Mouse (Mus musculus): ENCODE data around the gene Crlf1. TPM values are rescaled to one million over a fixed set of nuclear protein-coding genes. Genes with fewer than 3 reads are reported as not detected.
"Not testable (repeated sequence)": the region's sequence is repeated elsewhere in the genome, so short reads cannot be mapped to it uniquely, and the experiment has no call there.

Crlf1 gene
- polyA plus RNA-seq, 1 experiment from 2014 or later: 3.6 TPM

- Histone ChIP-seq H3K4me1 (replicated peaks) (peaks cover 60% of the 10 kb centered on the region), H3K4me2 (peak overlapping the region; percentile 93), H3K4me3 (replicated peaks) (peak overlapping the region; percentile 89), H3K9ac (peak overlapping the region; percentile 99), H3K36me3 (peaks cover 60% of the 10 kb centered on the region), H3K27ac (peak overlapping the region; percentile 99)
- H3K27me3 ChIP-seq; DNase-seq; H3K9me3 ChIP-seq (replicated peaks); ATAC-seq (ENCODE audit: low read depth): not testable (repeated sequence)
- 29% methylated on average over 6 of the region's 6 CpGs for WGBS (ENCODE audit: insufficient replicate concordance)
Observed at GRCm38 (mm10) chr8:70511174-70511573, 18.2 kb downstream of the Crlf1 start.

- peak overlapping the region; percentile 89 for H3K4me3 ChIP-seq (replicated peaks)
- peaks cover 66% of the 10 kb centered on the region for H3K36me3 ChIP-seq
- 75% methylated on average over 2 of the region's 2 CpGs for WGBS (ENCODE audit: insufficient replicate concordance)
Observed at GRCm38 (mm10) chr8:70511770-70512169, 18.8 kb downstream of the Crlf1 start.

GRCm38 (mm10) chr8:70512253-70512903, 19.4 kb downstream of the Crlf1 start:
- Histone ChIP-seq H3K4me2 (peak overlapping the region; percentile 93), H3K27me3 (no peaks in the 10 kb centered on the region), H3K27ac (peak overlapping the region; percentile 99), H3K4me3 (replicated peaks) (peak overlapping the region; percentile 89; the same call in 1 of the 2 replicates), H3K9me3 (replicated peaks) (no peaks in the 10 kb centered on the region), H3K9ac (peak overlapping the region; percentile 99), H3K4me1 (replicated peaks) (peaks cover 52% of the 10 kb centered on the region), H3K36me3 (peaks cover 62% of the 10 kb centered on the region)
- ATAC-seq (ENCODE audit: low read depth) (no peak), DNase-seq (no peak)
- WGBS (ENCODE audit: insufficient replicate concordance): 58% methylated on average over 11 of the region's 11 CpGs

More at GRCm38 (mm10) chr8:70511770-70512169, 18.8 kb downstream of the Crlf1 start:
- no peak for ATAC-seq (ENCODE audit: low read depth)
- Histone ChIP-seq H3K4me2 (peak overlapping the region; percentile 93), H3K27ac (peak overlapping the region; percentile 99), H3K9ac (peak overlapping the region; percentile 99), H3K9me3 (replicated peaks) (no peaks in the 10 kb centered on the region), H3K4me1 (replicated peaks) (peaks cover 57% of the 10 kb centered on the region), H3K27me3 (no peaks in the 10 kb centered on the region)
- DNase-seq: no peak

GRCm38 (mm10) chr8:70513441-70513840, 20.5 kb downstream of the Crlf1 start:
- WGBS (ENCODE audit: insufficient replicate concordance): 66% methylated on average over 2 of the region's 2 CpGs
- no peak overlapping the region for H3K4me2 ChIP-seq
- H3K4me3 ChIP-seq (replicated peaks): no peak overlapping the region
- peak overlapping the region; percentile 99; the same call in 1 of the 2 replicates for H3K27ac ChIP-seq
- H3K36me3 ChIP-seq: peaks cover 58% of the 10 kb centered on the region
- peaks cover 54% of the 10 kb centered on the region for H3K4me1 ChIP-seq (replicated peaks)
- DNase-seq: no peak
- no peaks in the 10 kb centered on the region for H3K9me3 ChIP-seq (replicated peaks)
- no peak overlapping the region for H3K9ac ChIP-seq
- ATAC-seq (ENCODE audit: low read depth): no peak
- no peaks in the 10 kb centered on the region for H3K27me3 ChIP-seq

DNA sequence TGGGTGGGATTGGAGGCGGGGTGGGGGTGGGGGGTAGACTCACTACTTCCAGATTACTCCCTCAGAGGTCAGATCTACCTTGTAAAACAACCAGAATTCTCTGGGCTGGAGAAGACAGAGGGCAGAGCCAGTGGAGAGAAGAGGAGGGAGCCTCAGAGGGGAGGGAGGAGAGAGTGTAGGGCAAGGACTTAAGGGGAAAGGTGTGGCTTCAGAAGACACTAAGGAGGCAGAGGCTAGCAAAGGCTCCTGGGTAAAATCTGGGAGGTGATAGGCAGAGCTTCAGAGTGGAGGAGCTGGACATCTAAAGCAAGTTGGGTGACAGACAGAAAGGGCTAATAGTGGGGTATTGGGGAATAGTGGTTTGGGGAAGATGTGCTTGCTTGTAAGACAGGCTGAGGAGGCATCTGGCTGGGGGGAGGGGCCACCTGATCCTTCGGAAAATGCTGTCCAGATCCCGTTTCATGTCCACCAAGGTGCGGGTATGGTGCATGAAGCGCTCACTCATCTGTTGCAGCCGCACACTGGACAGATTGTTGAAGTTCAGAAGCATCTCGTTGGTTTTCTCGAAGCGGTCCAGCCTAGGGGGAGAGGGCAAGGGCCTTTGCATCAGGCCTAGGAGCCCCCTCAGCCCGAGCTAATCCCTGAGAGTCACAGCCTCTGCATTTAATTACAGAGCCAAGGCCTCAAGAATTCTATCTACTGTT, 25.1 kb downstream of the Crlf1 start:
- H3K27me3 ChIP-seq: no peaks in the 10 kb centered on the region
- ATAC-seq (ENCODE audit: low read depth) (no peak), DNase-seq (no peak)
- H3K4me3 ChIP-seq (replicated peaks): no peak overlapping the region
- no peak overlapping the region for H3K4me2 ChIP-seq
- WGBS (ENCODE audit: insufficient replicate concordance): 79% methylated on average over 10 of the region's 10 CpGs
- peak overlapping the region; percentile 11 for H3K27ac ChIP-seq
- no peaks in the 10 kb centered on the region for H3K9me3 ChIP-seq (replicated peaks)
- 0 out of 2 replicates have a peak overlapping the region, but pooled peaks have one; percentile 16 for H3K9ac ChIP-seq
- peaks cover 36% of the 10 kb centered on the region for H3K4me1 ChIP-seq (replicated peaks)
- H3K36me3 ChIP-seq: peaks cover 54% of the 10 kb centered on the region

DNA sequence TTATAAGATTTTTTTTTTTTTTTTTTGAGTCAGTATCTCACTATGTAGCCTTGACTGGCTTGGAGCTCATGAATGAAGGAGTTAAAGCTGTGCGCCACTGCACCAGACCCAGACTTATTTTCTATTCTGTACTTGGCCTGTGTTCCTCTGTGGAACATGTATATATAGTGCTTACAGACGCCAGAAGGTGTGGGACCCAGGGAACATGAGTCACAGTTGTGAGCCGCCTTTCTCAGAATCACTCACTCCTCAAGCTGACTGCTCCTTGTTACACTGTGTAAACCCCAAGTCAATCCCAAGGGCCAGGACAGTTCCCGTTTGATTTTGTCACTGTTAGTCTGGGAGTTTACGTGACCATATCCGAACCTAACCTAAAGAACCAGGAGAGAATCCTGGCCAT, 26.1 kb downstream of the Crlf1 start:
- 83% methylated on average over 6 of the region's 6 CpGs for WGBS (ENCODE audit: insufficient replicate concordance)
- H3K4me1 ChIP-seq (replicated peaks): peaks cover 34% of the 10 kb centered on the region
- H3K27me3 ChIP-seq: no peaks in the 10 kb centered on the region
- ATAC-seq (ENCODE audit: low read depth) (no peak), DNase-seq (no peak)
- H3K36me3 ChIP-seq: peaks cover 44% of the 10 kb centered on the region
- H3K4me2 ChIP-seq: no peak overlapping the region
- H3K4me3 ChIP-seq (replicated peaks): no peak overlapping the region
- H3K9ac ChIP-seq: no peak overlapping the region
- no peak overlapping the region for H3K27ac ChIP-seq
- H3K9me3 ChIP-seq (replicated peaks): no peaks in the 10 kb centered on the region

DNA sequence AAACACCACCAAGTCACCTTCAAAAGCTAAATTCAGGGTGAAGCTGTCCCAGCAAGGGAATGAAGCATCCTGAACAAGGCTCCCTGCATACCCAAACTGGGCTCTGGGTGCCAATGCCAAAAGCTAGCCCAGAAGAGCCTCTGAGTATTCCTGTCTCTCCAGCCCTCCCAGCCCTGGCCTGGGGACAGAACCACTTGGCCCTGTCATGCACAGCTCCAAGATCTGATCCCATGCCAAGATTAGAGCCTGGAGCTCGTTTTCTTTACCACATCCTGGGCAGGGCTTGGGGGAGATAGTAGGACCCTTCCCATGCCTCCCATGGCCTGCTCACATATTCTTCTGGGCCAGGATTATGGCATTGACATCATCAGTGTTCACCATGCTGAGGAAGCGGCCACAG, 26.6 kb downstream of the Crlf1 start:
- peaks cover 38% of the 10 kb centered on the region for H3K4me1 ChIP-seq (replicated peaks)
- H3K36me3 ChIP-seq: peaks cover 38% of the 10 kb centered on the region
- H3K4me3 ChIP-seq (replicated peaks): no peak overlapping the region
- no peak for ATAC-seq (ENCODE audit: low read depth)
- H3K4me2 ChIP-seq: no peak overlapping the region
- H3K9me3 ChIP-seq (replicated peaks): no peaks in the 10 kb centered on the region
- H3K9ac ChIP-seq: no peak overlapping the region
- 40% methylated on average over 2 of the region's 2 CpGs for WGBS (ENCODE audit: insufficient replicate concordance)
- H3K27me3 ChIP-seq: no peaks in the 10 kb centered on the region
- peak overlapping the region; percentile 31; the same call in 1 of the 2 replicates for H3K27ac ChIP-seq
- DNase-seq: no peak

DNA sequence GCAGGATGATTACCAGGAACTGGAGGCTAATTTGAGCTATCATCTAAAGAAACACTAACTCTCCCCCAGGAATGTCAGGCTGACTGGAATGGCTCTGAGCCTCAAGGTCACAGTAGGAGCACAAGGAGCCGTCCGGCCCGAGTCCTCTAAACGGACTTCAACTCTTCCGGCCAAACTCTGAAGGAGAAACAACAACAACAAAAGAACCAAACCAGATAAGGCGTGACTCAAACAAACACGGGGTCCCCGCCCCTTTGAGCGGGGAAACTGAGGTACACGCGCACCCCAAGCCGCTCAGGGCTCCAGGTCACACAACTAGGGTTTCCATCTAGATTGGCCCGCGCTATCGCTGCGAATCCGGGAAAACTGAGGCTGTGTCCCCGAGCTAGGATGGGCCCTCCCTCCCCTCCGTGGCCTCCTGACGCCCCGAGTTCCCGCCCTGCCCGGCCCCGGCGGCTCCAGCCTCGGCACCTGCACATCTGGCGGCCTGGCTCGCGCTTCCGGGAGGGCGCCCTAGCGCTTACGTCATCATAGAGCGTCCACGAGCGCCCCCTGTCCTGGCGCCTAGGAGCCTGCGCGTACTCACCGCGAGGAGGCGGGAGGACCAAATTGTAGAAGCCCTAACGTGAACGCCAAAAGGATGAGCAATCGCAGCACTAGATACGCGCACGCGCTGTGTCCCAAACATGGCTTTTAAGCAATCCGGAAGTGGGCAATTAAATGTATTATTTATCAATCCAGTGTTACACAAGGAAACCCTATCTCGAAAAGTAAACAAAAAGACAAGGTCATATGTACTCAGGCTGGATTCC, 29.8 kb downstream of the Crlf1 start:
- H3K4me2 ChIP-seq: peak overlapping the region; percentile 75
- DNase-seq (peak; percentile 96), ATAC-seq (ENCODE audit: low read depth) (peak; percentile 82)
- H3K4me1 ChIP-seq (replicated peaks): peaks cover 48% of the 10 kb centered on the region
- H3K9ac ChIP-seq: peak overlapping the region; percentile 83
- peaks cover 17% of the 10 kb centered on the region for H3K36me3 ChIP-seq
- H3K27ac ChIP-seq: peak overlapping the region; percentile 92
- H3K9me3 ChIP-seq (replicated peaks): no peaks in the 10 kb centered on the region
- under 1% methylated on average over 48 of the region's 51 CpGs for WGBS (ENCODE audit: insufficient replicate concordance)
- peak overlapping the region; percentile 68 for H3K4me3 ChIP-seq (replicated peaks)
- H3K27me3 ChIP-seq: no peaks in the 10 kb centered on the region

DNA sequence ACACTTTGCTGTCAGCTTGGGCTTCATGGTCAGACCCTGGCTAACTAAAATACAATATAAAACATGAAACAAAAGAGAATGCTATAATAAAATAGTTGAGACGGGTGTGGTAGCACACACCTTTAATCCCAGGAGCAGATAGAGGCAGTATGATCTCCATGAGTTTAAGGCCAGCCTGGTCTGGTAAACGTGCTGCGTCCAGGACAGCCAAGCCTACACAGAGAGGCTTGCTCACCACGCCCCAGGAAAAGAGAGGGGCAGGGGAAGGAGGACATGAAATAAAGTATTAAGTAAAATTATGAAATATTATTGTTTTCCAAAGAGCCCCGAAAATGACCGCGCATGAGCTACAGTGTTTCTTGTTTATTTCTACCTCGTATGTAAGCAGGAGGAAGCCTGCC, 34.2 kb downstream of the Crlf1 start:
- H3K4me3 ChIP-seq (replicated peaks): peak overlapping the region; percentile 89
- H3K36me3 ChIP-seq: peaks cover 24% of the 10 kb centered on the region
- peak overlapping the region; percentile 92 for H3K27ac ChIP-seq
- peaks cover 64% of the 10 kb centered on the region for H3K4me1 ChIP-seq (replicated peaks)
- no peaks in the 10 kb centered on the region for H3K27me3 ChIP-seq
- H3K9ac ChIP-seq: peak overlapping the region; percentile 96
- 0% methylated on average over 8 of the region's 8 CpGs for WGBS (ENCODE audit: insufficient replicate concordance)
- DNase-seq: no peak
- H3K4me2 ChIP-seq: peak overlapping the region; percentile 79
- H3K9me3 ChIP-seq (replicated peaks): no peaks in the 10 kb centered on the region
- peak; percentile 42 for ATAC-seq (ENCODE audit: low read depth)

- Histone ChIP-seq H3K4me2 (peak within 1 kb of the TSS; percentile 79), H3K9me3 (replicated peaks) (no peaks in the 10 kb centered on the region), H3K9ac (peak within 1 kb of the TSS; percentile 96), H3K36me3 (peaks cover 29% of the 10 kb centered on the region), H3K27ac (peak within 1 kb of the TSS; percentile 92), H3K4me3 (replicated peaks) (peak within 1 kb of the TSS; percentile 89), H3K4me1 (replicated peaks) (peaks cover 61% of the 10 kb centered on the region), H3K27me3 (no peaks in the 10 kb centered on the region)
- WGBS (ENCODE audit: insufficient replicate concordance): under 1% methylated on average over 57 of the region's 61 CpGs
- peak; percentile 81 for ATAC-seq (ENCODE audit: low read depth)
- DNase-seq: peak; percentile 94
Observed at GRCm38 (mm10) chr8:70527512-70528181, 34.7 kb downstream of the Crlf1 start, which contains the start of the genes Fkbp8 and Kxd1. Gene Fkbp8, plus strand, starts transcription at chr8:70527724. Gene Kxd1, minus strand, starts transcription at chr8:70527956.

All from liver, embryonic 13.5 days (tissue).